In genomic region chr3:149287080-149287479, GRCm38 (mm10) we compare ENCODE assay signal across 33 mouse cellular contexts.
"Had no signal": no experiment of that assay in that cellular context is flagged by ENCODE, and none has a peak within 500 bp of the region (broad histone marks: within the 10 kb centered on the region; RNA-seq: fewer than 3 reads in every experiment).

No protein-coding gene starts in this region.

- H3K27me3 ChIP-seq: heart, embryonic 12.5 days; heart, embryonic 13.5 days; heart, embryonic 15.5 days; kidney, embryonic 15.5 days had no signal

- H3K4me3 ChIP-seq: heart, embryonic 10.5 days; heart, embryonic 12.5 days; heart, embryonic 13.5 days; heart, embryonic 15.5 days; hindbrain, embryonic 10.5 days; hindbrain, embryonic 12.5 days; hindbrain, embryonic 13.5 days; hindbrain, embryonic 15.5 days; kidney, embryonic 15.5 days; layer of hippocampus, adult 2 months; left cerebral cortex, adult 2 months had no signal

- H3K9me3 ChIP-seq: heart, embryonic 10.5 days; heart, embryonic 12.5 days; heart, embryonic 13.5 days; heart, embryonic 15.5 days; hindbrain, embryonic 10.5 days; hindbrain, embryonic 12.5 days; hindbrain, embryonic 13.5 days; hindbrain, embryonic 15.5 days; kidney, embryonic 15.5 days had no signal

- H3K36me3 ChIP-seq: heart, embryonic 10.5 days; heart, embryonic 12.5 days; heart, embryonic 13.5 days; heart, embryonic 15.5 days; hindbrain, embryonic 10.5 days; hindbrain, embryonic 12.5 days; hindbrain, embryonic 13.5 days; hindbrain, embryonic 15.5 days; kidney, embryonic 15.5 days had no signal

- H3K27ac ChIP-seq: heart, embryonic 10.5 days; heart, embryonic 13.5 days; heart, embryonic 15.5 days; hindbrain, embryonic 10.5 days; hindbrain, embryonic 12.5 days; hindbrain, embryonic 13.5 days; hindbrain, embryonic 14.5 days; hindbrain, embryonic 15.5 days; hindbrain, postnatal 0 days; kidney, embryonic 15.5 days; kidney, postnatal 0 days; layer of hippocampus, adult 2 months; left cerebral cortex, adult 2 months had no signal

- ATAC-seq: hindbrain, embryonic 16.5 days; hindbrain, postnatal 0 days; inflammation-experienced regulatory T-cells, adult 6 months had no signal

- H3K4me2 ChIP-seq: heart, embryonic 11.5 days; heart, embryonic 12.5 days; heart, embryonic 13.5 days; heart, embryonic 15.5 days; hindbrain, embryonic 12.5 days; hindbrain, embryonic 13.5 days; hindbrain, embryonic 14.5 days; hindbrain, embryonic 15.5 days; kidney, embryonic 15.5 days had no signal

- H3K4me1 ChIP-seq: heart, embryonic 10.5 days; heart, embryonic 13.5 days; hindbrain, embryonic 15.5 days; kidney, embryonic 15.5 days had no signal

- DNase-seq: heart, postnatal 10 days; heart, postnatal 14 days; heart, postnatal 36 days; heart, postnatal 4 days; kidney, adult 11 months; kidney, adult 18-20 months; kidney, adult 2 months; kidney, adult 8-10 months; kidney, adult 9 months; kidney, postnatal 10 days; kidney, postnatal 14 days; kidney, postnatal 25 days; kidney, postnatal 36 days; kidney, postnatal 4 days; layer of hippocampus, adult 9-11 months; layer of hippocampus, postnatal 36 days had no signal

- H3K9ac ChIP-seq: heart, embryonic 12.5 days; heart, embryonic 13.5 days; heart, embryonic 15.5 days; hindbrain, embryonic 12.5 days; hindbrain, embryonic 13.5 days; hindbrain, embryonic 14.5 days; hindbrain, embryonic 15.5 days; kidney, embryonic 15.5 days had no signal
